In the genomic region with DNA sequence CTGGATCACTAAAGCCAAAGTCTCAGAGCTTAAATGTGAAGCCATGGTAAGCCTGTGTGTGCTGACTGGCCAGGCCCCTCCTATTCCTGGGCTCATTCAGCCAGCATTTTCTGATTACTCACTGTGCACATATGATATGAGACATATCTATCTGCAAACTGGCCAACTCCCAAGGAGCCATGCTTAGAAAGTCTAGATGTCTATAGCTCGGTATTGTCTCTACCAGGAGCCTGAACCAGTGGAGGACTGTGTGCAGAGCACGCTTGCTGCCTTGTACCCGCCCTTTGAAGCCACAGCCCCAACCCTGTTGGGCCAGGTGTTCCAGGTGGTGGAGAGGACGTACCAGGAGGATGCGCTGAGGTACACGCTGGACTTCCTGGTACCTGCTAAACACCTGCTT, we compare ENCODE assay signal across 13 mouse cellular contexts. TPM values are rescaled to one million over a fixed set of nuclear protein-coding genes. Genes with fewer than 3 reads are reported as not detected.
DNase-seq lines count a peak whose midpoint lies in the region; ATAC-seq and TF ChIP-seq lines count a peak whose summit lies in the region.
"Had no signal": no experiment of that assay in that cellular context is flagged by ENCODE, and none has a peak within 500 bp of the region (broad histone marks: within the 10 kb centered on the region; RNA-seq: fewer than 3 reads in every experiment).

No protein-coding gene starts in this region.

- 86% methylated on average over 6 of the region's 6 CpGs for WGBS in heart, embryonic 11.5 days (ENCODE audit: insufficient replicate concordance)
- 96% methylated on average over 6 of the region's 6 CpGs for WGBS in midbrain, embryonic 16.5 days
- 91% methylated on average over 6 of the region's 6 CpGs for WGBS in midbrain, embryonic 10.5 days
- 90% methylated on average over 6 of the region's 6 CpGs for WGBS in limb, embryonic 11.5 days
- 75% methylated on average over 6 of the region's 6 CpGs for WGBS in stomach, embryonic 15.5 days
- 83% methylated on average over 6 of the region's 6 CpGs for WGBS in lung, adult 2 months

- DNase-seq in heart, postnatal 36 days = no peak
- DNase-seq in midbrain, embryonic 10.5 days (ENCODE audit: low spot score) = no peak
- peak; percentile 20 for DNase-seq in limb, embryonic 11.5 days (ENCODE audit: low spot score)
- no peak for DNase-seq in lung, adult 2 months
- no peak for DNase-seq in cerebellum, postnatal 36 days
- DNase-seq: B cell, adult 2 months had no signal

- TF ChIP-seq POLR2A in lung, adult 2 months (IDR thresholded peaks at IDR 0.05; ENCODE audit: borderline replicate concordance, extremely low read depth, low read depth, low read length) = no peak

- intact Hi-C loops in heart, postnatal 36 days (cut with DNase I) = loop anchor here (2.0 kb wide), 1 partner anchor 18 kb away; no protein-coding TSS in a partner anchor

- H3K9me3 ChIP-seq in heart, embryonic 11.5 days (replicated peaks; ENCODE audit: control insufficient read depth, low read length) = no peaks in the 10 kb centered on the region
- no peaks in the 10 kb centered on the region for H3K9me3 ChIP-seq in midbrain, embryonic 16.5 days (replicated peaks; ENCODE audit: control insufficient read depth, low read length, poor library complexity, severe bottlenecking)
- H3K9me3 ChIP-seq in midbrain, embryonic 10.5 days (replicated peaks) = no peaks in the 10 kb centered on the region
- H3K9me3 ChIP-seq in limb, embryonic 11.5 days (ENCODE audit: control insufficient read depth, low read length) = no peaks in the 10 kb centered on the region
- H3K9me3 ChIP-seq in stomach, embryonic 15.5 days = no peaks in the 10 kb centered on the region
- H3K9me3 ChIP-seq: embryonic facial prominence, embryonic 15.5 days had no signal

- no peak for ATAC-seq in heart, embryonic 11.5 days (replicated peaks; ENCODE audit: insufficient number of reproducible peaks, low FRiP score, low TSS enrichment)
- no peak for ATAC-seq in midbrain, embryonic 16.5 days
- ATAC-seq in limb, embryonic 11.5 days (ENCODE audit: insufficient number of reproducible peaks, low FRiP score, low TSS enrichment, low read depth) = no peak
- ATAC-seq in stomach, embryonic 15.5 days (ENCODE audit: insufficient read depth, low FRiP score, low read depth) = peak; percentile 15; the same call in 1 of the 2 replicates
- ATAC-seq: inflammation-experienced regulatory T-cells, adult 6 months had no signal

- no peak overlapping the region for H3K9ac ChIP-seq in heart, embryonic 11.5 days (ENCODE audit: low read depth, low read length)
- H3K9ac ChIP-seq in midbrain, embryonic 16.5 days (ENCODE audit: low read depth, low read length) = 0 out of 2 replicates have a peak overlapping the region, but pooled peaks have one; percentile 10
- H3K9ac ChIP-seq in limb, embryonic 11.5 days (ENCODE audit: low read length) = no peak overlapping the region
- H3K9ac ChIP-seq in stomach, embryonic 15.5 days = no peak overlapping the region

- peaks cover 28% of the 10 kb centered on the region for H3K36me3 ChIP-seq in heart, embryonic 11.5 days (ENCODE audit: control insufficient read depth, insufficient read depth, low read length)
- H3K36me3 ChIP-seq in midbrain, embryonic 16.5 days (ENCODE audit: control insufficient read depth, insufficient read depth, low read length) = peaks cover 34% of the 10 kb centered on the region
- H3K36me3 ChIP-seq in midbrain, embryonic 10.5 days = peaks cover 56% of the 10 kb centered on the region
- peaks cover 27% of the 10 kb centered on the region for H3K36me3 ChIP-seq in limb, embryonic 11.5 days (ENCODE audit: control insufficient read depth, insufficient read depth, low read length)
- H3K36me3 ChIP-seq in stomach, embryonic 15.5 days = peaks cover 30% of the 10 kb centered on the region

- H3K4me3 ChIP-seq in heart, embryonic 11.5 days (ENCODE audit: low read depth, low read length) = no peak overlapping the region
- H3K4me3 ChIP-seq in midbrain, embryonic 16.5 days (ENCODE audit: low read depth, low read length) = no peak overlapping the region
- H3K4me3 ChIP-seq in midbrain, embryonic 10.5 days = no peak overlapping the region
- H3K4me3 ChIP-seq in limb, embryonic 11.5 days (ENCODE audit: low read depth, low read length) = no peak overlapping the region
- no peak overlapping the region for H3K4me3 ChIP-seq in stomach, embryonic 15.5 days (replicated peaks)
- no peak overlapping the region for H3K4me3 ChIP-seq in lung, adult 2 months (replicated peaks; ENCODE audit: extremely low read depth, low read depth, low read length)
- H3K4me3 ChIP-seq: left cerebral cortex, adult 2 months had no signal

- no peak overlapping the region for H3K4me2 ChIP-seq in heart, embryonic 11.5 days
- no peak overlapping the region for H3K4me2 ChIP-seq in midbrain, embryonic 16.5 days (ENCODE audit: low read length)
- H3K4me2 ChIP-seq in limb, embryonic 11.5 days (ENCODE audit: low read depth, severe bottlenecking) = no peak overlapping the region; the same call in 1 of the 2 replicates
- H3K4me2 ChIP-seq in stomach, embryonic 15.5 days = no peak overlapping the region

- no peaks in the 10 kb centered on the region for H3K27me3 ChIP-seq in heart, embryonic 11.5 days (ENCODE audit: control insufficient read depth, insufficient read depth, low read length)
- H3K27me3 ChIP-seq in midbrain, embryonic 16.5 days (ENCODE audit: control insufficient read depth, insufficient read depth, low read depth, low read length) = no peaks in the 10 kb centered on the region
- 0 out of 2 replicates have a peak, but pooled peaks cover 9% of the 10 kb centered on the region for H3K27me3 ChIP-seq in midbrain, embryonic 10.5 days (ENCODE audit: low read depth, poor library complexity, severe bottlenecking)
- no peaks in the 10 kb centered on the region for H3K27me3 ChIP-seq in limb, embryonic 11.5 days (ENCODE audit: control insufficient read depth, insufficient read depth, low read length)
- no peaks in the 10 kb centered on the region for H3K27me3 ChIP-seq in stomach, embryonic 15.5 days (replicated peaks)
- H3K27me3 ChIP-seq: embryonic facial prominence, embryonic 15.5 days had no signal

- peaks cover 8% of the 10 kb centered on the region for H3K4me1 ChIP-seq in heart, embryonic 11.5 days (ENCODE audit: control insufficient read depth, insufficient read depth, low read length)
- H3K4me1 ChIP-seq in midbrain, embryonic 16.5 days (ENCODE audit: control insufficient read depth, insufficient read depth, low read length) = peaks cover 29% of the 10 kb centered on the region
- H3K4me1 ChIP-seq in midbrain, embryonic 10.5 days = peaks cover 51% of the 10 kb centered on the region
- peaks cover 16% of the 10 kb centered on the region for H3K4me1 ChIP-seq in limb, embryonic 11.5 days (ENCODE audit: control insufficient read depth, insufficient read depth, low read length)
- peaks cover 15% of the 10 kb centered on the region for H3K4me1 ChIP-seq in stomach, embryonic 15.5 days
- H3K4me1 ChIP-seq in lung, adult 2 months (ENCODE audit: control insufficient read depth, insufficient read depth, low read length) = peaks cover 6% of the 10 kb centered on the region; the same call in 1 of the 2 replicates

- H3K27ac ChIP-seq in heart, embryonic 11.5 days (ENCODE audit: low read depth, low read length) = 0 out of 2 replicates have a peak overlapping the region, but pooled peaks have one; percentile 16
- H3K27ac ChIP-seq in midbrain, embryonic 16.5 days (ENCODE audit: low read length) = no peak overlapping the region
- no peak overlapping the region for H3K27ac ChIP-seq in midbrain, embryonic 10.5 days (replicated peaks)
- no peak overlapping the region for H3K27ac ChIP-seq in limb, embryonic 11.5 days (replicated peaks; ENCODE audit: low read depth, low read length)
- H3K27ac ChIP-seq in stomach, embryonic 15.5 days = no peak overlapping the region
- H3K27ac ChIP-seq: embryonic facial prominence, embryonic 15.5 days had no signal

- TF ChIP-seq CTCF in lung, adult 2 months (IDR thresholded peaks at IDR 0.05; ENCODE audit: insufficient read depth, low read length) = no peak

RNA-seq across cellular contexts. Expression of a gene that starts 2.7 kb away (rescaled TPM):
- 57.5 and 58.3 TPM in 2 replicates for polyA plus RNA-seq in heart, embryonic 11.5 days (2014; fragmentation: Nextera tagmentation; extraction: Ambion mirVana)
- total RNA-seq in heart, postnatal 36 days (2021) = 10 to 100 TPM; 30.3 to 34.7 TPM
- 78.0 and 79.7 TPM in 2 replicates for polyA plus RNA-seq in midbrain, embryonic 16.5 days (2015; fragmentation: Nextera tagmentation; extraction: Ambion mirVana)
- 85.4 and 99.8 TPM in 2 replicates for polyA plus RNA-seq in midbrain, embryonic 10.5 days (2016; fragmentation: Nextera tagmentation; extraction: Ambion mirVana)
- polyA plus RNA-seq in limb, embryonic 11.5 days (2014; fragmentation: Nextera tagmentation; extraction: Ambion mirVana) = 154 and 158 TPM in 2 replicates
- polyA plus RNA-seq in stomach, embryonic 15.5 days (2015; fragmentation: Nextera tagmentation; extraction: Ambion mirVana) = 85.7 and 102 TPM in 2 replicates
- 70.0 and 72.8 TPM in 2 replicates for polyA plus RNA-seq in lung, adult 2 months (2012; rRNA removed)

RNA-seq across cellular contexts. Expression of a gene that starts 28.3 kb away (rescaled TPM):
- polyA plus RNA-seq in heart, embryonic 11.5 days (2014; fragmentation: Nextera tagmentation; extraction: Ambion mirVana) = 0.48 and 1.0 TPM in 2 replicates
- total RNA-seq in heart, postnatal 36 days (2021) = 1 to 10 TPM; 2.1 to 2.3 TPM
- 0.16 and 1.0 TPM in 2 replicates for polyA plus RNA-seq in midbrain, embryonic 16.5 days (2015; fragmentation: Nextera tagmentation; extraction: Ambion mirVana)
- 0.67 and 1.2 TPM in 2 replicates for polyA plus RNA-seq in midbrain, embryonic 10.5 days (2016; fragmentation: Nextera tagmentation; extraction: Ambion mirVana)
- polyA plus RNA-seq in limb, embryonic 11.5 days (2014; fragmentation: Nextera tagmentation; extraction: Ambion mirVana) = 0.60 and 1.3 TPM in 2 replicates
- 10.1 and 14.2 TPM in 2 replicates for polyA plus RNA-seq in stomach, embryonic 15.5 days (2015; fragmentation: Nextera tagmentation; extraction: Ambion mirVana)
- 0.58 and 0.69 TPM in 2 replicates for polyA plus RNA-seq in lung, adult 2 months (2012; rRNA removed)

RNA-seq across cellular contexts. Expression of a gene that starts 33.4 kb away (rescaled TPM):
- polyA plus RNA-seq in heart, embryonic 11.5 days (2014; fragmentation: Nextera tagmentation; extraction: Ambion mirVana) = 22.0 and 22.8 TPM in 2 replicates
- 10 to 100 TPM; 27.8 to 31.7 TPM for total RNA-seq in heart, postnatal 36 days (2021)
- 30.3 and 33.6 TPM in 2 replicates for polyA plus RNA-seq in midbrain, embryonic 16.5 days (2015; fragmentation: Nextera tagmentation; extraction: Ambion mirVana)
- polyA plus RNA-seq in midbrain, embryonic 10.5 days (2016; fragmentation: Nextera tagmentation; extraction: Ambion mirVana) = 89.4 and 96.6 TPM in 2 replicates
- polyA plus RNA-seq in limb, embryonic 11.5 days (2014; fragmentation: Nextera tagmentation; extraction: Ambion mirVana) = 51.6 and 52.0 TPM in 2 replicates
- polyA plus RNA-seq in stomach, embryonic 15.5 days (2015; fragmentation: Nextera tagmentation; extraction: Ambion mirVana) = 30.8 and 32.9 TPM in 2 replicates
- 84.8 and 87.6 TPM in 2 replicates for polyA plus RNA-seq in lung, adult 2 months (2012; rRNA removed)

RNA-seq across cellular contexts. Expression of a gene that starts 55.1 kb away (rescaled TPM):
- polyA plus RNA-seq in heart, embryonic 11.5 days (2014; fragmentation: Nextera tagmentation; extraction: Ambion mirVana) = not detected in 2 replicates
- total RNA-seq in heart, postnatal 36 days (2021) = not detected
- polyA plus RNA-seq in midbrain, embryonic 16.5 days (2015; fragmentation: Nextera tagmentation; extraction: Ambion mirVana) = not detected in 2 replicates
- polyA plus RNA-seq in midbrain, embryonic 10.5 days (2016; fragmentation: Nextera tagmentation; extraction: Ambion mirVana) = not detected in 2 replicates
- not detected in 2 replicates for polyA plus RNA-seq in limb, embryonic 11.5 days (2014; fragmentation: Nextera tagmentation; extraction: Ambion mirVana)
- polyA plus RNA-seq in stomach, embryonic 15.5 days (2015; fragmentation: Nextera tagmentation; extraction: Ambion mirVana) = not detected in 2 replicates
- not detected in 2 replicates for polyA plus RNA-seq in lung, adult 2 months (2012; rRNA removed)
- total RNA-seq: gastrocnemius, adult 18-20 months; left cerebral cortex, adult 2 months had no signal
- polyA plus RNA-seq: inflammation-experienced regulatory T-cells, adult 6 months had no signal
